Mouse (Mus musculus): ENCODE measurements around the gene Adcy3. TPM values are rescaled to one million over a fixed set of nuclear protein-coding genes. Genes with fewer than 3 reads are reported as not detected.

Gene Adcy3
- polyA plus RNA-seq, 1 experiment from 2014 or later, result 10.2 TPM

Other genes with a start within 250 kb of the Adcy3 start
- gene Pomc, start 178.2 kb upstream of the Adcy3 start, polyA plus RNA-seq (2016; fragmentation: Nextera tagmentation; extraction: Ambion mirVana), result 5.1 and 6.4 TPM in 2 replicates
- gene Efr3b, start 94.2 kb upstream of the Adcy3 start, polyA plus RNA-seq (2016; fragmentation: Nextera tagmentation; extraction: Ambion mirVana), result 33.1 and 36.8 TPM in 2 replicates
- 13.9 and 14.0 TPM in 2 replicates for gene Dnajc27, start 50.5 kb upstream of the Adcy3 start, polyA plus RNA-seq (2016; fragmentation: Nextera tagmentation; extraction: Ambion mirVana)
- 4.7 and 6.2 TPM in 2 replicates for gene Ptrhd1, start 100.9 kb downstream of the Adcy3 start, polyA plus RNA-seq (2016; fragmentation: Nextera tagmentation; extraction: Ambion mirVana)
- 14.8 and 15.3 TPM in 2 replicates for gene Cenpo, start 101.2 kb downstream of the Adcy3 start, polyA plus RNA-seq (2016; fragmentation: Nextera tagmentation; extraction: Ambion mirVana)